Mouse (Mus musculus): ENCODE results near the gene Man2a1. TPM values are rescaled to one million over a fixed set of nuclear protein-coding genes. Genes with fewer than 3 reads are reported as not detected.

The Man2a1 gene
- polyA plus RNA-seq, 1 experiment from 2014 or later, result 3.6 TPM

GRCm38 (mm10) chr17:64763491-64763890 is 163.0 kb downstream of the Man2a1 start:
- Histone ChIP-seq H3K27me3 (no peaks in the 10 kb centered on the region), H3K36me3 (no peaks in the 10 kb centered on the region), H3K4me3 (replicated peaks) (no peak overlapping the region), H3K4me2 (no peak overlapping the region), H3K27ac (no peak overlapping the region), H3K9ac (no peak overlapping the region), H3K4me1 (replicated peaks) (no peaks in the 10 kb centered on the region), H3K9me3 (replicated peaks) (no peaks in the 10 kb centered on the region)
- 76% methylated on average over 4 of the region's 4 CpGs for WGBS (ENCODE audit: insufficient replicate concordance)
- ATAC-seq (ENCODE audit: low read depth) (no peak), DNase-seq (no peak)

- DNase-seq (no peak), ATAC-seq (ENCODE audit: low read depth) (no peak)
- H3K9ac ChIP-seq, result no peak overlapping the region
- 72% methylated on average over 11 of the region's 11 CpGs for WGBS (ENCODE audit: insufficient replicate concordance)
- no peaks in the 10 kb centered on the region for H3K36me3 ChIP-seq
- no peaks in the 10 kb centered on the region for H3K27me3 ChIP-seq
- H3K4me1 ChIP-seq (replicated peaks), result no peaks in the 10 kb centered on the region
- H3K4me3 ChIP-seq (replicated peaks), result no peak overlapping the region
- no peak overlapping the region for H3K27ac ChIP-seq
- H3K4me2 ChIP-seq, result no peak overlapping the region
- no peaks in the 10 kb centered on the region for H3K9me3 ChIP-seq (replicated peaks)
Measured at GRCm38 (mm10) chr17:64764175-64765122, 163.9 kb downstream of the Man2a1 start.

- H3K36me3 ChIP-seq, result no peaks in the 10 kb centered on the region
- no peak overlapping the region for H3K4me2 ChIP-seq
- H3K27me3 ChIP-seq, result no peaks in the 10 kb centered on the region
- no peak overlapping the region for H3K27ac ChIP-seq
- no peaks in the 10 kb centered on the region for H3K4me1 ChIP-seq (replicated peaks)
- no peak overlapping the region for H3K4me3 ChIP-seq (replicated peaks)
- no peak overlapping the region for H3K9ac ChIP-seq
- H3K9me3 ChIP-seq (replicated peaks), result no peaks in the 10 kb centered on the region
- ATAC-seq (ENCODE audit: low read depth), result no peak
- WGBS (ENCODE audit: insufficient replicate concordance), result 64% methylated on average over 9 of the region's 9 CpGs
- DNase-seq, result no peak
Measured at GRCm38 (mm10) chr17:64765286-64765685, 164.8 kb downstream of the Man2a1 start.

GRCm38 (mm10) chr17:64766507-64766906 is 166.0 kb downstream of the Man2a1 start:
- ATAC-seq (ENCODE audit: low read depth) (no peak), DNase-seq (no peak)
- H3K27me3 ChIP-seq, result no peaks in the 10 kb centered on the region
- H3K9ac ChIP-seq, result no peak overlapping the region
- WGBS (ENCODE audit: insufficient replicate concordance), result 56% methylated on average over 6 of the region's 6 CpGs
- no peak overlapping the region for H3K27ac ChIP-seq
- no peaks in the 10 kb centered on the region for H3K36me3 ChIP-seq
- no peak overlapping the region for H3K4me2 ChIP-seq
- H3K4me1 ChIP-seq (replicated peaks), result no peaks in the 10 kb centered on the region
- H3K4me3 ChIP-seq (replicated peaks), result no peak overlapping the region
- H3K9me3 ChIP-seq (replicated peaks), result no peaks in the 10 kb centered on the region

GRCm38 (mm10) chr17:64770277-64770676 is 169.7 kb downstream of the Man2a1 start:
- ATAC-seq (ENCODE audit: low read depth) (no peak), DNase-seq (no peak)
- no peaks in the 10 kb centered on the region for H3K36me3 ChIP-seq
- no peak overlapping the region for H3K9ac ChIP-seq
- H3K4me2 ChIP-seq, result no peak overlapping the region
- WGBS (ENCODE audit: insufficient replicate concordance), result 50% methylated on average over 1 of the region's 1 CpGs
- H3K4me1 ChIP-seq (replicated peaks), result no peaks in the 10 kb centered on the region
- no peak overlapping the region for H3K4me3 ChIP-seq (replicated peaks)
- H3K27me3 ChIP-seq, result no peaks in the 10 kb centered on the region
- no peak overlapping the region for H3K27ac ChIP-seq
- no peaks in the 10 kb centered on the region for H3K9me3 ChIP-seq (replicated peaks)

- DNase-seq, result no peak
- H3K27ac ChIP-seq, result no peak overlapping the region
Measured at GRCm38 (mm10) chr17:64772611-64773010, 172.1 kb downstream of the Man2a1 start.

GRCm38 (mm10) chr17:64774218-64774617 is 173.7 kb downstream of the Man2a1 start:
- ATAC-seq (ENCODE audit: low read depth) (no peak), DNase-seq (no peak)
- no peaks in the 10 kb centered on the region for H3K36me3 ChIP-seq
- H3K4me2 ChIP-seq, result no peak overlapping the region
- no peak overlapping the region for H3K9ac ChIP-seq
- H3K27ac ChIP-seq, result no peak overlapping the region
- no peak overlapping the region for H3K4me3 ChIP-seq (replicated peaks)
- 62% methylated on average over 5 of the region's 5 CpGs for WGBS (ENCODE audit: insufficient replicate concordance)
- H3K27me3 ChIP-seq, result no peaks in the 10 kb centered on the region
- H3K4me1 ChIP-seq (replicated peaks), result no peaks in the 10 kb centered on the region
- no peaks in the 10 kb centered on the region for H3K9me3 ChIP-seq (replicated peaks)

More at GRCm38 (mm10) chr17:64772611-64773010, 172.1 kb downstream of the Man2a1 start:
- Histone ChIP-seq H3K4me3 (replicated peaks) (no peak overlapping the region), H3K4me1 (replicated peaks) (no peaks in the 10 kb centered on the region), H3K9ac (no peak overlapping the region), H3K4me2 (no peak overlapping the region), H3K36me3 (no peaks in the 10 kb centered on the region), H3K9me3 (replicated peaks) (no peaks in the 10 kb centered on the region), H3K27me3 (no peaks in the 10 kb centered on the region)
- no peak for ATAC-seq (ENCODE audit: low read depth)

GRCm38 (mm10) chr17:64778300-64778699 is 177.8 kb downstream of the Man2a1 start:
- H3K36me3 ChIP-seq, result no peaks in the 10 kb centered on the region
- 59% methylated on average over 3 of the region's 3 CpGs for WGBS (ENCODE audit: insufficient replicate concordance)
- H3K4me2 ChIP-seq, result no peak overlapping the region
- ATAC-seq (ENCODE audit: low read depth), result peak; percentile 64; the same call in 1 of the 2 replicates
- H3K4me3 ChIP-seq (replicated peaks), result no peak overlapping the region
- H3K27ac ChIP-seq, result no peak overlapping the region
- no peaks in the 10 kb centered on the region for H3K27me3 ChIP-seq
- H3K4me1 ChIP-seq (replicated peaks), result no peaks in the 10 kb centered on the region
- no peak for DNase-seq
- H3K9me3 ChIP-seq (replicated peaks), result no peaks in the 10 kb centered on the region
- H3K9ac ChIP-seq, result no peak overlapping the region

GRCm38 (mm10) chr17:64778756-64779155 is 178.2 kb downstream of the Man2a1 start:
- ATAC-seq (ENCODE audit: low read depth), result no peak
- H3K9ac ChIP-seq, result no peak overlapping the region
- no peaks in the 10 kb centered on the region for H3K9me3 ChIP-seq (replicated peaks)
- no peaks in the 10 kb centered on the region for H3K27me3 ChIP-seq
- H3K27ac ChIP-seq, result no peak overlapping the region
- DNase-seq, result no peak
- H3K4me1 ChIP-seq (replicated peaks), result no peaks in the 10 kb centered on the region
- 72% methylated on average over 12 of the region's 12 CpGs for WGBS (ENCODE audit: insufficient replicate concordance)
- H3K4me2 ChIP-seq, result no peak overlapping the region
- no peaks in the 10 kb centered on the region for H3K36me3 ChIP-seq
- H3K4me3 ChIP-seq (replicated peaks), result no peak overlapping the region

- no peak for DNase-seq
- H3K36me3 ChIP-seq, result no peaks in the 10 kb centered on the region
- no peak overlapping the region for H3K4me2 ChIP-seq
- no peak for ATAC-seq (ENCODE audit: low read depth)
- H3K4me1 ChIP-seq (replicated peaks), result no peaks in the 10 kb centered on the region
- no peak overlapping the region for H3K9ac ChIP-seq
- no peak overlapping the region for H3K27ac ChIP-seq
- no peak overlapping the region for H3K4me3 ChIP-seq (replicated peaks)
- no peaks in the 10 kb centered on the region for H3K9me3 ChIP-seq (replicated peaks)
- 64% methylated on average over 18 of the region's 18 CpGs for WGBS (ENCODE audit: insufficient replicate concordance)
- H3K27me3 ChIP-seq, result no peaks in the 10 kb centered on the region
Measured at GRCm38 (mm10) chr17:64780753-64781490, 180.4 kb downstream of the Man2a1 start.

GRCm38 (mm10) chr17:64782307-64782706 is 181.8 kb downstream of the Man2a1 start:
- no peak overlapping the region for H3K27ac ChIP-seq
- H3K9ac ChIP-seq, result no peak overlapping the region
- H3K4me3 ChIP-seq (replicated peaks), result no peak overlapping the region
- 61% methylated on average over 3 of the region's 3 CpGs for WGBS (ENCODE audit: insufficient replicate concordance)
- H3K36me3 ChIP-seq, result no peaks in the 10 kb centered on the region
- no peaks in the 10 kb centered on the region for H3K9me3 ChIP-seq (replicated peaks)
- no peaks in the 10 kb centered on the region for H3K4me1 ChIP-seq (replicated peaks)
- peak; percentile 69 for ATAC-seq (ENCODE audit: low read depth)
- no peak overlapping the region for H3K4me2 ChIP-seq
- DNase-seq, result no peak
- no peaks in the 10 kb centered on the region for H3K27me3 ChIP-seq

All from liver, embryonic 13.5 days (tissue).